Mouse (Mus musculus): ENCODE measurements around the gene Epha8. TPM values are rescaled to one million over a fixed set of nuclear protein-coding genes. Genes with fewer than 3 reads are reported as not detected.

Epha8 gene
- not detected for total RNA-seq (2023)

GRCm38 (mm10) chr4:136956751-136957446, at the start of gene Epha8:
Gene Epha8 (minus strand): TSS chr4:136956816.

GRCm38 (mm10) chr4:136898637-136899036, 58.0 kb downstream of the Epha8 start, which contains the start of gene C1qa:
Gene C1qa (minus strand): TSS chr4:136898803.

GRCm38 (mm10) chr4:136892811-136893210, 63.8 kb downstream of the Epha8 start, which contains the start of gene C1qc:
Gene C1qc (minus strand): TSS chr4:136893065.

GRCm38 (mm10) chr4:136886101-136886500, 70.5 kb downstream of the Epha8 start, which contains the start of gene C1qb:
Gene C1qb (minus strand): TSS chr4:136886187.

Other genes with a start within 250 kb of the Epha8 start
- not detected for gene Ephb2, start 120.8 kb downstream of the Epha8 start, total RNA-seq (2023)
- 8.6 TPM for gene C1qb, start 70.6 kb downstream of the Epha8 start, total RNA-seq (2023)
- 4.9 TPM for gene C1qc, start 63.8 kb downstream of the Epha8 start, total RNA-seq (2023)
- gene C1qa, start 58.0 kb downstream of the Epha8 start, total RNA-seq (2023), result 5.1 TPM
- gene Zbtb40, start 92.0 kb upstream of the Epha8 start, total RNA-seq (2023), result 28.1 TPM

All from CD8-positive naive resting alpha-beta T cell, adult 57 days (primary cell).